Mouse (Mus musculus): ENCODE measurements around the gene Epb41l3.

DNA sequence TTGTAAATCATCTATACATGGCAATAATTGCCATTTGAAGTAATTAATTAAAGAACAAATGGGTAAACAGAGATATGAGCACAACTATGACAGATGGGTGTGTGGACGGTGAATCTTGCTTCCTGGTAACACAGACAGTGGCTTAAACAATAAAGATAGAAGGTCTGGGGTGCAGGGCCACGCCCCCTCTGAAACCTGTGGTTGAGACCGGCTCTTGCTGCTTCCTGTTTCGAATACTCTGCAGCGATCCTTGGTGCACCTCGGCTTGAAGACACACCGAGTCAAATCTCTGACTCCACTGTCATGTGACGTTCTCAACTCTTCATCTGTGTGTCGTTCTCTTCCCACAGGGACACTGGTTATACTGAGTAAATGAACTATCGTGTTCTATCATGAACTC, 245.0 kb downstream of the Epb41l3 start:
- no peak for TF ChIP-seq TAL1 (IDR thresholded peaks at IDR 0.05; ENCODE audit: low read length)
- no peak for TF ChIP-seq GATA1 (IDR thresholded peaks at IDR 0.05; ENCODE audit: low read length)
